ENCODE assay signal across 2 mouse cellular contexts in the genomic region with DNA sequence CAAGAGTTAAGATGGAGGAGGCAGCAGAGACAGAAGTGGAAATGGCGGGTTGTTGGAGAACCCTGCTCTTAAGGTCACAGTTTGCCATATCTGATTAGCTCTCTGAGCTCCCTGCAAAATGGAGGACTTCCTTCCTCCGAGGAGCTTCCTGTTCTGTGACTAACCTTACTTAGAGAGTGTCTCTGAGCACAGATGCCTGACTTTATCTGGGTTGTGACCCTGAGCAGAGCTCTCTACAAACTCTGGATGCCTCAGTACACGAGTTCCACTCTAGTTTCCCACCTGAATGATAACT.
TF ChIP-seq lines count a peak whose summit lies in the region.

No protein-coding gene starts in this region.

TF ChIP-seq in CH12.LX, 34 proteins besides CTCF, POLR2A, EP300 and RAD21 (continued from another document):
- TF ChIP-seq SMC3 (IDR thresholded peaks at IDR 0.05; ENCODE audit: low read depth, low read length) (no peak), MAZ (IDR thresholded peaks at IDR 0.05; ENCODE audit: low read depth, low read length) (no peak), KAT2A (IDR thresholded peaks at IDR 0.05; ENCODE audit: insufficient replicate concordance, low read length) (no peak), ELF1 (IDR thresholded peaks at IDR 0.05; ENCODE audit: low read depth, low read length) (no peak), MEF2A (IDR thresholded peaks at IDR 0.05; ENCODE audit: borderline replicate concordance, low read depth, low read length) (0 out of 2 replicates have a peak, but pooled peaks have one; percentile 5)

TF ChIP-seq in myocyte, 11 proteins besides CTCF, POLR2A, EP300 and RAD21 (continued from another document):
- no peak for TF ChIP-seq SRF (IDR thresholded peaks at IDR 0.05; ENCODE audit: control insufficient read depth, insufficient read length, low read depth)
- TF ChIP-seq E2F4 (IDR thresholded peaks at IDR 0.05; ENCODE audit: insufficient read depth): no peak
- TF ChIP-seq TCF12 (IDR thresholded peaks at IDR 0.05; ENCODE audit: insufficient read depth, poor library complexity, severe bottlenecking): no peak
- no peak for TF ChIP-seq MYOD1 (IDR thresholded peaks at IDR 0.05; ENCODE audit: control insufficient read depth in 1 of 3, insufficient read length in 2 of 3, low read depth in 2 of 3)
- no peak for TF ChIP-seq REST (IDR thresholded peaks at IDR 0.05; ENCODE audit: insufficient read depth, insufficient read length)
- no peak for TF ChIP-seq POLR2AphosphoS2 (IDR thresholded peaks at IDR 0.05; ENCODE audit: insufficient read length, low read depth)
- TF ChIP-seq USF1 (IDR thresholded peaks at IDR 0.05; ENCODE audit: low read depth): no peak
TF ChIP-seq in myocyte: peak in this region for 0.
